Mouse (Mus musculus) erythroblast, adult 5-6 weeks (primary cell): ENCODE measurements at regions not wholly inside any gene's neighbourhood (a gene's known extent, or its start where the extent isn't known, plus 50 kb on each side); places are given as distances from the start of the nearest gene placed in this dataset.
"Not testable (repeated sequence)": the region's sequence is repeated elsewhere in the genome, so short reads cannot be mapped to it uniquely, and the experiment has no call there.

Experiments used
- ATAC-seq: replicated peaks from 2 replicates; pipeline ENCODE4 v1.8.0; 2016; ENCODE audit warnings: moderate number of reproducible peaks, mild to moderate bottlenecking, moderate TSS enrichment, inconsistent platforms; ENCODE audit not compliant: poor library complexity, low FRiP score, severe bottlenecking

- not testable (repeated sequence) for ATAC-seq
Observed at GRCm38 (mm10) chr10:103507051-103507450, 139.5 kb downstream of the Slc6a15 start.

DNA sequence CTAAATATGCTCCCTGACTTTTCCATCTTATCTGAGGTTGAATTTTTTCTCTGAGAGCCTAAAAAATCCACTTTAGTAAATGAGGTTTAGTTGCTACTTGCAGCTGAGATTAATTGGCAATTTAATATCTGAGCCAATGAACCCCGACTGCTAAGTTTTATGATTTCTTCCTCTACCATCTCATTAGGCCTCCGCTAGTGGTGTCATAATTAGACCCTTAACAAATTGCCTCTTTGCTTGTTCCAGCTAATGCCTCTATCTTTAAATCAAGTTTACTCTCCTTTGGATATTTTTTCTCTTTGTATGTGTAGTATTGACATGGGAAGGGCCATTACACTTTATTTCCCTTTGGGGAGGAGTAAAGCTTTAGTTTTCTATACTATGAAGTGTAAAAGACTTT, 176.9 kb downstream of the Slc6a15 start:
- ATAC-seq: no peak

GRCm38 (mm10) chr10:103549510-103549909, 181.9 kb downstream of the Slc6a15 start:
- ATAC-seq: no peak

DNA sequence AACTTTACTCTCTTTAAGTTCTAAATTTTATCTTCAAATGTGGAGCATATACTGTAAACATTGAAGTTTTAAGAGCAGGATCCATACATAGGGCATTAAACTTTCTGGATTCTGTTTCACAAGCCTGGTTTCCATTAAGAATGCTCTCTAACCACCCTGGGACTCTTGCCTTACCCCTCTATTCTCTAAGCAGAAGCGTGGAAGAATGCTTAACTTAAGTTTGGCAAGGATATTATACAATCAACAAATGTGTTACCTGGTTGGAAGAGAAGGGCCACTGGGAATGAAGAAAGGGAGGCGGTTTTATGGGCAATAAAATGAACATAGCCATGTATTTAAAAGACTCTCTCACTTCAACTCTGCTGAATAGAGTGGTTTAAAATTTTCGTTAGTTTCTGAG, 217.5 kb downstream of the Slc6a15 start:
- ATAC-seq: no peak

- ATAC-seq: no peak
Observed at GRCm38 (mm10) chr10:103585504-103585903, 217.9 kb downstream of the Slc6a15 start.

- no peak for ATAC-seq
Observed at GRCm38 (mm10) chr10:103591985-103592384, 224.4 kb downstream of the Slc6a15 start.

GRCm38 (mm10) chr10:103641162-103641561, 273.6 kb downstream of the Slc6a15 start:
- ATAC-seq: no peak

- ATAC-seq: no peak
Observed at GRCm38 (mm10) chr10:103649848-103650247, 282.3 kb downstream of the Slc6a15 start.

DNA sequence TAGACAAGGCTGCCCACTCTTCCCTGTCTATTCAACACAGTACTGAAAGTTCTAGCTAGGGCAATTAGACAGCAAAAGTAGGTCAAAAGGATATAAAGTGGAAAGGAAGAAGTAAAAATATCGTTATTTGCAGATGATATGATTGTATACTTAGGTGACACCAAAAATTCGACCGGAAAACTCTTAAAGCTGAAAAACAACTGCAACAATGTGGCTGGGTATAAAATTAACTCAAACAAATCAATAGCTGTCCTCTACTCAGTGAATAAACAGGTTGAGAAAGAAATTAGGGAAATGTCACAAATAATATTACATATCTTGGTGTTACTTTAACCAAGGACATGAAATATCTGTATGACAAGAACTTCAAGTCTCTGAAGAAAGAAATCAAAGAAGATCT, 305.5 kb downstream of the Slc6a15 start:
- ATAC-seq: no peak

- ATAC-seq: no peak
Observed at GRCm38 (mm10) chr10:103673765-103674164, 306.2 kb downstream of the Slc6a15 start.

GRCm38 (mm10) chr10:103692682-103693081, 325.1 kb downstream of the Slc6a15 start:
- no peak for ATAC-seq

- ATAC-seq: no peak
Observed at GRCm38 (mm10) chr10:103715080-103715725, 347.6 kb downstream of the Slc6a15 start.

DNA sequence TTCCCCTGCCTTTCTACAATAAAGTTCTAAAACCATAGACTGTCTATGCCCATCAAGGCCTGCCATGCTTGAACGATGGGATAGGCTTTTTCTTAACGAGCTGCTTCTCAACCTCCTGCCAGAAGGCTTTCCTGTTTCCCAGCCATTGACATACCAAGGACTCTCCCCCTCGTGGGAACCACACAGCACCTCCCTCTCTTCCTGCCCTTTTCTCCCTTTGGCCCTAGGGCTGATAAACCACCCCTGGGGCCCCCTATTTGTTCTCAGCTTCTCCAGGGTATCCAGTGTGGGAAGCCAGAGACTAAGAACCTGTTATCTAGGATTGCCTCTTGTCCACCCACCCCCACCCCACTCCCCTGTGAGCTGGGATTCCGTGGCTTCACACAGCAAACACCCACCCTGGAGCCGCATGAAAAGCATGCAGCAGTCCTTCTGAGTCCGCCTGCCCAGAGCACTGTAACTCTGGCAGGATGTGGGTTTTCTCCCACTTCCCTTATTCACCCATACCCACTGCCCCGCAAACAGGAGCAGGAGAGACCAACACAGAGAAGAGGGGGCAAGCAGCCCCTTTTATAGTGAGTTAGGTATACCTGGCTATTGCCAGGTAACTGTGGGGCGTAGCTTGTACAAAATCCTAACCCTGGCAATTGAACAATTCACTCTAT, 351.5 kb downstream of the Slc6a15 start:
- ATAC-seq: no peak

GRCm38 (mm10) chr10:103726680-103727079, 359.1 kb downstream of the Slc6a15 start:
- ATAC-seq: no peak

- ATAC-seq: no peak
Observed at GRCm38 (mm10) chr10:103731522-103731921, 363.9 kb downstream of the Slc6a15 start.

DNA sequence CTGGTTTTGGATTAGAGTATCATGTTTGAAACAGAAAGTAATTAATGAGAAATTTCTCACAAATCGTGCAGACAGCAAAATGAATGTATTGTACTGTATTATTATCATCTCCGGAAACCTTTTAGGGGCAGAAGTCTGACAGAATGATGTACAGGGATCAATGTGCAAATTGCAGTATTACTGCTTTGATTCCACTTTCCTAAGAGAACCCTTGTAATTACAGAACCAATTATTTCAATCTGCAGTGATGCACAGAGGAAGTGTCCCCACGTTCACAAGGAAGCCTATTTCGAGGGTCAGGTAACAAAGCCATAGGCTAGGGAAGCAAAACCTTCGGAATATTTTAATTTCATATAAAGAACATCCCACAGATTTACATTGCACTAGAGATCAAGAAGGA, 364.4 kb downstream of the Slc6a15 start:
- no peak for ATAC-seq

DNA sequence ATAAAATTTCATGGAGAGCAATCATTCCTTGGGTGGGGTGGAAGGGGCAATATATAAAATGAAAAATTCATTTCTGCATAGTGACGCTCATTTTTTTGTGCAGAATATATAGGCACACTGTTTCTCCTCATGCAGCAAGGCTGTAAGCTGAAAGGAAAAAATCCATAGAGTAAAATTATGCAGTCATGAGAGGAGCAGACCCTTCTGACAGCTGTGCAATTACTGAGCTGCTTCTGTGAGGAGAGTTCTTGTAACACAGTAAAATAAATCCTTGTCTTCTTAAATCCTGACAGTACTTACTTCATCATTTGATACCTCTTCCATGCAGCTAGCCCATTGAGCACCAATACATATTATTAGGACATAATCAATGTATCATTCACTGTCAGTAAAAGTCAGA, 362.7 kb upstream of the Gm21293 start:
- ATAC-seq: no peak

GRCm38 (mm10) chr10:103784920-103785319, 357.9 kb upstream of the Gm21293 start:
- no peak for ATAC-seq

DNA sequence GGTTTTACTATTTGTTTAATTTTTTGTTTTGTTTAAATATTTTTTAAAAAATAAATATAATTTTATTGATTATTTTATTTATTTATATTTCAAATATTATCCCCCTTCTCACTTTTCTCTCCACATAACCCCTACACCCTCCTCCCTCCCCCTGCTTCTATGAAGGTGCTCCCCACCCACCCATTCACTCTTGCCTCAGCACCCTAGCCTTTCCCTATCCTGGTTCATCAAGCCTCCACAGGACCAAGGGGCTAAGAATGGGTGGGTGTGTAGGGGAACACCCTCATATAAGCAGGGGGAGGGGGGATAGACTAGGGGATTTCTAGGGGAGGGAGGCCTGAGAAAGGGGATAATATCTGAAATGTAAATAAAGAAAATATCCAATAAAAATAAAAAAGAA, 313.7 kb upstream of the Gm21293 start:
- no peak for ATAC-seq

DNA sequence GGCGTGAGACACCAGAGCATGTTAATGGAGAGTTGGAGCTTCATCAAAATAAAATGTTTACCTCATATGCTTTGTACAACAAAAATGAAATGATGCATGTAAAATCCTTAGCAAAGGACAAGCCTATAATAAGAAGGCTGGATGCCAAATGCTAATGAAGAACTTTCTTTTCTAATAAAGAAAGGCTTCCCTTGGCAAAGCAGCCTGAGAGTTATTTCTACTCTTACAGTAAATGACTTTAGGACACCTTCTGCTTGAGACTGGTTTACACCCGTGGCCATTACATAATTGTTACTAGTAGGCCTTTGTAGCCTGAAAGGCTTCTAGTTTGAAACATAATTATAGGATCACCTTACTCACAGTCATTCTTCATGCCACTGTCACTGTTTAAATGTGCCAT, 310.7 kb upstream of the Gm21293 start:
- ATAC-seq: no peak

DNA sequence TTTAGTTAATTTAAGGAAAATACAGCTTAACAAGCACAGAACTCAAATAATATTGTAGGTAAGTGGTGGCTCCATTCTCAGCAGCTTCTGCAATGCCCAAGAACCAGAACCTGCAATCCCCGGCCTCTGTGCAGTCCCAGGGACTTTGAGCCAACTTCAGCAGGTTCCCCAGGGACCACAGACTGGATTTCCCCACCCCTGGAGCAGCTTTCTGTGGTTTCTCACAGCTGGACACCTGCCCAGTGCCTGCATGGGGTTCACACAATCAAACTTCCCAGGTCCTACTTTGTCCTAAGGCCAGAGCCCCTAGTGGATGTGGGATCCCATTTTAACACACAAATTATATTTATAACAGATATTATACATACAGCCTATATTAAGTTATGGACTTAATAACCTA, 287.6 kb upstream of the Gm21293 start:
- ATAC-seq: no peak

DNA sequence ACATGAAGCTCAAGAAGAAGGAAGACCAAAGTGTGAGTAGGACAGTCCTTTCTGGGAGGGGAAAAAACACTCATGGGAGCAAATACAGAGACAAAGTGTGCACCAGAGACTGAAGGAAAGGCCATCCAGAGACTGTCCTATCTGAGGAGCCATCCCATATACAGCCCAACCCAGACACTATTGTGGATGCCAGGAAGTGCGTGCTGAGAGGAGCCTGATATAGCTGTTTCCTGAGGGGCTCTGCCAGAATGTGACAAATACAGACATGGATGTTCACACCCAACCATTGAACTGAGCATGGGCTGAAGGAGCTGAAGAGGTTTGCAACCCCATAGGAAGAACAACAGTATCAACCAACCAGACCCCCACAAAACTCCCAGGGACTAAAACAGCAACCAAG, 281.9 kb upstream of the Gm21293 start:
- ATAC-seq: no peak
